Mouse (Mus musculus) lung, adult 18-20 months (tissue): Measurements from ENCODE around the gene Itpkc.

ENCODE experiments used
- DNase-seq, 2 experiments: peaks; one replicate each; pipeline ENCODE4 v3.0.0; 2022; ENCODE audit warnings: mixed read lengths in 2 of 2

Itpkc gene

GRCm38 (mm10) chr7:27228281-27228821 is at the start of gene Itpkc:
Itpkc (minus strand) TSS chr7:27228661.
- peak; percentile 94 to 95 for DNase-seq

GRCm38 (mm10) chr7:27277191-27277590 is 48.7 kb upstream of the Itpkc start:
- no peak for DNase-seq

GRCm38 (mm10) chr7:27276021-27276420 is 47.6 kb upstream of the Itpkc start:
- DNase-seq = no peak

- DNase-seq = no peak
These were observed 46.5 kb upstream of the Itpkc start for GRCm38 (mm10) chr7:27274916-27275315.

GRCm38 (mm10) chr7:27273739-27274351 is 45.4 kb upstream of the Itpkc start:
- DNase-seq = peak; percentile 17 to 43

GRCm38 (mm10) chr7:27271423-27271822 is 43.0 kb upstream of the Itpkc start:
- no peak for DNase-seq

GRCm38 (mm10) chr7:27266515-27267128 is 38.2 kb upstream of the Itpkc start:
- DNase-seq = peak in 1 of 2 experiments; percentile 20

GRCm38 (mm10) chr7:27264761-27265160 is 36.3 kb upstream of the Itpkc start:
- no peak for DNase-seq

- no peak for DNase-seq
These were observed 33.4 kb upstream of the Itpkc start for GRCm38 (mm10) chr7:27261888-27262287.

- DNase-seq = no peak
These were observed 32.4 kb upstream of the Itpkc start for GRCm38 (mm10) chr7:27260856-27261255.

GRCm38 (mm10) chr7:27259771-27260170 is 31.3 kb upstream of the Itpkc start:
- no peak for DNase-seq

GRCm38 (mm10) chr7:27259271-27259721 is 30.8 kb upstream of the Itpkc start:
- DNase-seq = no peak

- DNase-seq = peak; percentile 93 to 96
These were observed 29.9 kb upstream of the Itpkc start, which contains the start of gene Numbl for GRCm38 (mm10) chr7:27258205-27258899. Numbl (plus strand) TSS chr7:27258433.

- DNase-seq = no peak
These were observed 29.4 kb upstream of the Itpkc start for GRCm38 (mm10) chr7:27257852-27258204.

- peak; percentile 60 to 62 for DNase-seq
These were observed 28.8 kb upstream of the Itpkc start for GRCm38 (mm10) chr7:27257046-27257851.

GRCm38 (mm10) chr7:27255721-27256120 is 27.3 kb upstream of the Itpkc start:
- DNase-seq = no peak

- DNase-seq = peak; percentile 74 to 87
These were observed 23.5 kb upstream of the Itpkc start for GRCm38 (mm10) chr7:27251946-27252345.

GRCm38 (mm10) chr7:27249928-27250327 is 21.5 kb upstream of the Itpkc start:
- DNase-seq = no peak

- DNase-seq = no peak
These were observed 20.7 kb upstream of the Itpkc start for GRCm38 (mm10) chr7:27249146-27249545.

- peak in 1 of 2 experiments; percentile 17 for DNase-seq
These were observed 15.6 kb upstream of the Itpkc start for GRCm38 (mm10) chr7:27244088-27244487.

GRCm38 (mm10) chr7:27243211-27243610 is 14.8 kb upstream of the Itpkc start:
- peak in 1 of 2 experiments; percentile 12 for DNase-seq

- peak; percentile 29 to 51 for DNase-seq
These were observed 10.1 kb upstream of the Itpkc start for GRCm38 (mm10) chr7:27238568-27238967.

- DNase-seq = no peak
These were observed 9.1 kb upstream of the Itpkc start for GRCm38 (mm10) chr7:27237527-27237926.
